Mouse (Mus musculus) small intestine, adult 2 months (tissue): ENCODE data around the gene Nedd9. TPM values are rescaled to one million over a fixed set of nuclear protein-coding genes. Genes with fewer than 3 reads are reported as not detected.
A peak's percentile ranks its signal among the peaks of the same experiment; 100 is the strongest.

ENCODE experiments used
- H3K27ac ChIP-seq: fragments of 200-500 bp; 2 replicates; pipeline ENCODE4 v1.5.1; 2012; ENCODE audit warnings: low read depth, low read length, control low read depth, inconsistent platforms; ENCODE audit not compliant: insufficient read depth
- H3K27me3 ChIP-seq: fragments of 200-500 bp; 2 replicates; pipeline ENCODE4 v1.6.1; 2012; ENCODE audit warnings: mild to moderate bottlenecking, moderate library complexity, low read length, inconsistent platforms; ENCODE audit not compliant: control insufficient read depth, insufficient read depth
- H3K36me3 ChIP-seq: fragments of 200-500 bp; 2 replicates; pipeline ENCODE4 v1.6.1; 2012; ENCODE audit warnings: mild to moderate bottlenecking, low read length, control low read depth, inconsistent platforms; ENCODE audit not compliant: control insufficient read depth, insufficient read depth
- H3K4me1 ChIP-seq: fragments of 200-500 bp; 2 replicates; pipeline ENCODE4 v1.6.1; 2012; ENCODE audit warnings: low read length, inconsistent platforms, mixed read lengths; ENCODE audit not compliant: control insufficient read depth, insufficient read depth, insufficient read length
- H3K4me3 ChIP-seq: fragments of 200-500 bp; 2 replicates; pipeline ENCODE4 v1.5.1; 2012; ENCODE audit warnings: low read depth, mild to moderate bottlenecking, control low read depth, inconsistent platforms, low read length, moderate library complexity
- CTCF ChIP-seq: fragments of 200-500 bp; IDR thresholded peaks from 2 replicates; pipeline ENCODE4 v1.5.1; 2012; ENCODE audit warnings: low read depth, mild to moderate bottlenecking, control low read depth, inconsistent platforms, low read length, moderate library complexity, mixed read lengths; ENCODE audit not compliant: insufficient replicate concordance, insufficient read length; ENCODE audit errors: extremely low read depth
- POLR2A ChIP-seq: fragments of 200-500 bp; IDR thresholded peaks from 2 replicates; pipeline ENCODE4 v1.6.1; 2012; ENCODE audit warnings: low read depth, mild to moderate bottlenecking, control low read depth, inconsistent platforms, low read length, moderate library complexity
- WGBS: fragments of 180-500 bp; shearing (Covaris S2); methylation state at CpG from one replicate; pipeline ENCODE4 v1.1.7; 2018; 5-methylcytosine and 5-hydroxymethylcytosine counted together
- polyA plus RNA-seq: library from polyadenylated mRNA; depleted of rRNA; stranded (reverse); fragments of >200 nt; gene quantifications from 2 replicates; pipeline ENCODE4 v1.2.3, GENCODE M21; 2012

Gene Nedd9
- polyA plus RNA-seq, 1 experiment = 18.1 TPM

GRCm38 (mm10) chr13:41343163-41343886 lies 143.8 kb downstream of the Nedd9 start:
- no peaks in the 10 kb centered on the region for H3K27me3 ChIP-seq
- H3K36me3 ChIP-seq = peaks cover 17% of the 10 kb centered on the region
- H3K4me3 ChIP-seq = peak overlapping the region; percentile 13; the same call in 1 of the 2 replicates
- H3K27ac ChIP-seq = peak overlapping the region; percentile 99
- H3K4me1 ChIP-seq = peaks cover 36% of the 10 kb centered on the region
- 18% methylated on average over 3 of the region's 3 CpGs for WGBS
- TF ChIP-seq POLR2A = no peak
- no peak for TF ChIP-seq CTCF

- H3K27ac ChIP-seq = peak overlapping the region; percentile 90
- TF ChIP-seq CTCF = no peak
- TF ChIP-seq POLR2A = no peak
- no peak overlapping the region for H3K4me3 ChIP-seq
- H3K4me1 ChIP-seq = peaks cover 36% of the 10 kb centered on the region
- H3K36me3 ChIP-seq = peaks cover 28% of the 10 kb centered on the region
- H3K27me3 ChIP-seq = no peaks in the 10 kb centered on the region
- WGBS = 34% methylated on average over 9 of the region's 9 CpGs
These were observed 145.7 kb downstream of the Nedd9 start for GRCm38 (mm10) chr13:41341422-41341821.

- Histone ChIP-seq H3K4me3 (no peak overlapping the region), H3K4me1 (peaks cover 38% of the 10 kb centered on the region), H3K27me3 (no peaks in the 10 kb centered on the region), H3K27ac (no peak overlapping the region), H3K36me3 (peaks cover 28% of the 10 kb centered on the region)
- WGBS = 82% methylated on average over 22 of the region's 22 CpGs
- no peak for TF ChIP-seq CTCF
- TF ChIP-seq POLR2A = no peak
These were observed 147.4 kb downstream of the Nedd9 start for GRCm38 (mm10) chr13:41339653-41340351.

GRCm38 (mm10) chr13:41339195-41339594 lies 148.0 kb downstream of the Nedd9 start:
- Histone ChIP-seq H3K27ac (no peak overlapping the region), H3K36me3 (peaks cover 28% of the 10 kb centered on the region), H3K27me3 (no peaks in the 10 kb centered on the region), H3K4me3 (no peak overlapping the region), H3K4me1 (peaks cover 36% of the 10 kb centered on the region)
- TF ChIP-seq CTCF (no peak), POLR2A (no peak)
- 92% methylated on average over 5 of the region's 5 CpGs for WGBS

GRCm38 (mm10) chr13:41337407-41337806 lies 149.8 kb downstream of the Nedd9 start:
- Histone ChIP-seq H3K4me3 (no peak overlapping the region), H3K27ac (no peak overlapping the region), H3K36me3 (peaks cover 32% of the 10 kb centered on the region), H3K4me1 (peaks cover 40% of the 10 kb centered on the region), H3K27me3 (no peaks in the 10 kb centered on the region)
- 86% methylated on average over 2 of the region's 2 CpGs for WGBS
- no peak for TF ChIP-seq POLR2A
- no peak for TF ChIP-seq CTCF

GRCm38 (mm10) chr13:41336260-41336659 lies 150.9 kb downstream of the Nedd9 start:
- peak overlapping the region; percentile 98 for H3K27ac ChIP-seq
- H3K36me3 ChIP-seq = peaks cover 34% of the 10 kb centered on the region
- TF ChIP-seq CTCF = no peak
- TF ChIP-seq POLR2A = no peak
- no peak overlapping the region for H3K4me3 ChIP-seq
- WGBS = 6% methylated on average over 6 of the region's 6 CpGs
- no peaks in the 10 kb centered on the region for H3K27me3 ChIP-seq
- peaks cover 33% of the 10 kb centered on the region for H3K4me1 ChIP-seq

GRCm38 (mm10) chr13:41335767-41336166 lies 151.4 kb downstream of the Nedd9 start:
- Histone ChIP-seq H3K27ac (peak overlapping the region; percentile 98), H3K27me3 (no peaks in the 10 kb centered on the region), H3K36me3 (peaks cover 34% of the 10 kb centered on the region), H3K4me1 (peaks cover 36% of the 10 kb centered on the region), H3K4me3 (no peak overlapping the region)
- TF ChIP-seq CTCF = no peak
- no peak; the same call in 1 of the 2 replicates for TF ChIP-seq POLR2A
- WGBS = 39% methylated on average over 5 of the region's 5 CpGs
